In genomic region chr4:41557092-41557491, GRCm38 (mm10) we compare ENCODE assay signal across 19 mouse cellular contexts. TPM values are rescaled to one million over a fixed set of nuclear protein-coding genes. Genes with fewer than 3 reads are reported as not detected.
"Had no signal": no experiment of that assay in that cellular context is flagged by ENCODE, and none has a peak within 500 bp of the region (broad histone marks: within the 10 kb centered on the region; RNA-seq: fewer than 3 reads in every experiment).

No protein-coding gene starts in this region.

- H3K4me1 ChIP-seq: liver, embryonic 15.5 days had no signal

- DNase-seq: kidney, adult 9 months; kidney, postnatal 36 days; left cerebral cortex, postnatal 4 days; lung, adult 2 months; lung, postnatal 36 days; retina, postnatal 1 day; right cerebral cortex, postnatal 4 days; spleen, adult 18-20 months; thymus, adult 18-20 months; thymus, postnatal 14 days had no signal

- H3K27me3 ChIP-seq: liver, embryonic 15.5 days; neural tube, embryonic 12.5 days had no signal

- H3K9me3 ChIP-seq: limb, embryonic 13.5 days; liver, embryonic 15.5 days; neural tube, embryonic 12.5 days had no signal

- ATAC-seq: intestine, postnatal 0 days; lung, postnatal 0 days had no signal

- H3K36me3 ChIP-seq: limb, embryonic 13.5 days; liver, embryonic 15.5 days; neural tube, embryonic 12.5 days had no signal

- H3K4me3 ChIP-seq: limb, embryonic 13.5 days; liver, embryonic 15.5 days; myocyte; neural tube, embryonic 12.5 days had no signal

- H3K27ac ChIP-seq: kidney, postnatal 0 days; limb, embryonic 13.5 days; liver, embryonic 15.5 days; neural tube, embryonic 12.5 days had no signal

- H3K9ac ChIP-seq: limb, embryonic 13.5 days; liver, embryonic 15.5 days; neural tube, embryonic 12.5 days had no signal

- H3K4me2 ChIP-seq: limb, embryonic 13.5 days; liver, embryonic 15.5 days; neural tube, embryonic 12.5 days had no signal

RNA-seq across cellular contexts. Expression of gene Dnaic1, which starts 12.5 kb away (rescaled TPM):
- total RNA-seq: megakaryocyte, adult 5-6 weeks had no signal

RNA-seq across cellular contexts. Expression of gene 1110017D15Rik, which starts 40.0 kb away (rescaled TPM):
- total RNA-seq: liver, adult 2 months; megakaryocyte, adult 5-6 weeks had no signal
- polyA plus RNA-seq: liver, adult 2 months; liver, embryonic 15.5 days had no signal
